Mouse (Mus musculus) heart, postnatal 0 days (tissue): ENCODE measurements around the gene Rai14.

Experiments
- CTCF ChIP-seq: IDR thresholded peaks from 2 replicates; pipeline ENCODE4 v1.5.1; 2016; ENCODE audit warnings: antibody characterized with exemption, control low read depth, low read depth
- EP300 ChIP-seq: IDR thresholded peaks from 2 replicates; pipeline ENCODE4 v1.6.1; 2016; ENCODE audit warnings: antibody characterized with exemption, low read depth

- TF ChIP-seq EP300: no peak
- TF ChIP-seq CTCF: no peak
These were observed 1.2 kb downstream of the Rai14 start for GRCm38 (mm10) chr15:10713181-10713625.
